Comparison of ENCODE assay signal across 13 mouse cellular contexts in the genomic region with DNA sequence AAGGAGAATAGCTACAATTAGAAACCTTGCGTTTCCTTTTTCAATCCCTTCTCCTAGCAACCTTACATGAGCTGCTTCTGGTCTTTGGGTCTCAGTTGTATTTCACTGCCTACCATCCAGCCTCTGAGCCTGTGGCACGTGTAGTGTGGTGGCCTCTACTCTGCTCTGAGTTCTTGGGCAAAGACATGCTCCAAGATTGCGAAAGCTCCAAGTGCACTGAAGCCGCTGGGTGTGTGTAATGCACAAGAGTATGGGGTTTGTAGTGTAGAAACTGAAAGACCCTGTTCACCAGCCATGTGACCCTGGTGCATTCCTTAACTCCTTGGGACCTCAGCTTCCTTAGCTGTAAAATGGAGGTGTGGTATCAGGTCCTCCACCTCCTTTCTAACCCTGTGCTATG.
"Had no signal": no experiment of that assay in that cellular context is flagged by ENCODE, and none has a peak within 500 bp of the region (broad histone marks: within the 10 kb centered on the region; RNA-seq: fewer than 3 reads in every experiment).

No protein-coding gene starts in this region.

- H3K4me3 ChIP-seq: intestine, embryonic 15.5 days; layer of hippocampus, adult 2 months; left cerebral cortex, adult 2 months; limb, embryonic 10.5 days; liver, embryonic 13.5 days; midbrain, embryonic 12.5 days had no signal

- H3K4me1 ChIP-seq: intestine, embryonic 15.5 days; midbrain, embryonic 12.5 days had no signal

- ATAC-seq: intestine, embryonic 15.5 days; liver, postnatal 0 days; midbrain, embryonic 16.5 days had no signal

- DNase-seq: kidney, adult 18-20 months; kidney, postnatal 10 days; kidney, postnatal 4 days; liver, embryonic 13.5 days; liver, postnatal 0 days; right cerebral cortex, postnatal 14 days; thymus, postnatal 25 days had no signal
